Mouse (Mus musculus) brain, embryonic 14.5 days (tissue): Measurements from ENCODE around the gene Csf2rb. TPM values are rescaled to one million over a fixed set of nuclear protein-coding genes. Genes with fewer than 3 reads are reported as not detected.
A peak's percentile ranks its signal among the peaks of the same experiment; 100 is the strongest.
"Not testable (repeated sequence)": the region's sequence is repeated elsewhere in the genome, so short reads cannot be mapped to it uniquely, and the experiment has no call there.

Experiments
- DNase-seq: peaks from one replicate; pipeline ENCODE4 v3.0.0-alpha.2; 2011; ENCODE audit warnings: low read depth
- CTCF ChIP-seq: fragments of 200-500 bp; IDR thresholded peaks from 2 replicates; pipeline ENCODE4 v1.5.1; 2012; ENCODE audit warnings: inconsistent platforms, mild to moderate bottlenecking, moderate library complexity, borderline replicate concordance; ENCODE audit not compliant: insufficient read depth, insufficient read length; ENCODE audit errors: extremely low read depth
- POLR2A ChIP-seq: fragments of 200-500 bp; IDR thresholded peaks from 2 replicates; pipeline ENCODE4 v1.6.1; 2012; ENCODE audit warnings: mild to moderate bottlenecking, inconsistent platforms, borderline replicate concordance; ENCODE audit not compliant: poor library complexity, insufficient read depth, insufficient read length, severe bottlenecking; ENCODE audit errors: extremely low read depth
- polyA plus RNA-seq: library from polyadenylated mRNA; depleted of rRNA; stranded (reverse); fragments of >200 nt; gene quantifications from 2 replicates; pipeline ENCODE4 v1.2.3, GENCODE M21; 2012; rRNA removed

The Csf2rb gene
- polyA plus RNA-seq = 0.85 and 1.8 TPM in 2 replicates

DNA sequence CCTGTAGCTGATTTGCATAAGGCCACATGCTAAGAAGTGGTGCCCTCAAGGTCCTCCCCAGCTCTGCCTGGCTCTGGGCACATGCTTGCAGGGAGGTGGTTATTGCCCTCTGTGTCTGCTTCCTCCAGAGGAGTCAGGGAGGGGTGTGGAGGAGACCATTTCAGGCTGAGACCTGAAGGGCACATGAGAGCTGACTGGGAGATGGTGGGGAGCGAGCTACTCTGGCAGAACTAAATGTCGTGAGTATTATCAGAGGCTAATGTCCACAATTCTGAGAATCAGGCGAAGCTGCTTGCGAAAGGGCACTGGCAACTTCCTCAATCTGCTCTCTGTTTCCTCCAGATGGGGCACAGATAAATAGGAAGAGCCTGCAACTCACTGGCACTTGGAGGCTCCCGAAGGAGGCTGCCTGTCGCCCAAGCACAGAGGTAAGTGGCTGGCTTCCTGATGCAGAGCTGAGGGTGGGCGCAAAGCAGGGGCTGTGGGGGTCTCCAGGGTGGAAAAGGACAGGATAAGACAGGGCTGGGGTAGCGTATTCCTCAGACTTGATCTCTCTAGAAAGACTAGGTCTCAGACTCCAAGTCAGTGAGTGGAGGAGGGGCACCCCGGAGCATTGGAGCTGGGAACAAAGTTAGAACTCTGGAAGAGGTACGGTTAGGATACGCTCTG, at the start of gene Csf2rb:
Gene Csf2rb (plus strand): TSS at position 82 of the 669 bp plus-strand sequence.
- TF ChIP-seq POLR2A (no peak), CTCF (no peak)
- no peak for DNase-seq

DNA sequence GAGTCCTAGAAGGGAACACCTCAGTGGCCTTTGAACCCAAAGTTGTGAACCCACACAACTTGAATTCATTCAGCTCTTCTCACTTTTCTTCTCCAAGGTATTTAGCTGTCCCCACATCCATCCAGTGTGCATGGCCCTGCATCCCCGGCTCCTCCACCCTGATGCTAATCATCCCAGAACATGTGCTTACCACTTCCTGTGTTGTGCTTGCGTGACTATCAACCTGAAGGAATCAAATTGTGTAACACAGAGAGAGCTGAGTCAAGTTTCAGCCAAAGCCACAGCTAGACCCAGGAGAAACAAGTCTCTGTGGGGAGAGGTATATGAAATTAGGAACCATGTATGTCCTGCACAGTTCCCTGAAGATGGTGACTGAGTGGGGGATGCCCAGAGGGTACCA, 47.2 kb upstream of the Csf2rb start:
- no peak for DNase-seq
- TF ChIP-seq CTCF = no peak
- no peak for TF ChIP-seq POLR2A

DNA sequence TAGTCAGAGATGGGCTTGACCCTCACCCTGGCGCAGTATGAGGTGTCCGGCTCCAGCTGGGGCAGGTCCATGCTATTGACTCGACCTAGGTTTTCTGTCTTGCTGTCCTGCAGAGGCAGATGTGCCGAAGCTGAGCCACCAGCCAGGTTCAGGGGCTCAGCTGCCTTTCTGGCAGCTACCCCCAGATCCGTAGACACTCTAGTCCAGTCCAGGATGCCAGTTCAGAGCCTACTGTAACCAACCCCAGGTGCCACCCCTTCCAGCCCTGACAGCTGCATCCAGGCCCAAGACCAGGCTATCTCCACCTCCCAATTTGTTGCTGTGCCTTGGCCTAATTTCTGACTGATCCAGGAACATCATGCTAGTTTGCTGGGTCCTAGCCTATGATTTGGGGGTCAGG, 37.6 kb upstream of the Csf2rb start:
- no peak for DNase-seq
- TF ChIP-seq POLR2A (no peak), CTCF (no peak)

DNA sequence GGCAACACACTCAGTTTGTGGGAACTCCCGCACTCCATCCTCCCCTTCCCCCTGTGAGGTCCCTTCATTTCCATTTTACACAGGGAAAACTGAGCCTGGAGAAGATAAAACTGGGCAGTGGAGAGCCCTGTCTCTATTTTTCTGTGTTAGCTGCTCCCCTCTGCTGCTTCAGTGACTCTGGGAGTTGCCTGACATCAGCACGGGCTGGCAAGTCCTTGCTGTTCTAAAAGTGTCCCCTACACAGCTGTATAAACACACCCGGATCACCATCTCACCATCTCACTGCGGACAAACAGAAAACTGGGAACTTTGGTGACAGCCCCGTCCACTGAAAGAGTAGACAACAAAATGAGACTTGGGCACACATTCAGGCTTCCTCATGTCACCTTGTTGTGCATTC, 35.8 kb upstream of the Csf2rb start:
- not testable (repeated sequence) for DNase-seq

DNA sequence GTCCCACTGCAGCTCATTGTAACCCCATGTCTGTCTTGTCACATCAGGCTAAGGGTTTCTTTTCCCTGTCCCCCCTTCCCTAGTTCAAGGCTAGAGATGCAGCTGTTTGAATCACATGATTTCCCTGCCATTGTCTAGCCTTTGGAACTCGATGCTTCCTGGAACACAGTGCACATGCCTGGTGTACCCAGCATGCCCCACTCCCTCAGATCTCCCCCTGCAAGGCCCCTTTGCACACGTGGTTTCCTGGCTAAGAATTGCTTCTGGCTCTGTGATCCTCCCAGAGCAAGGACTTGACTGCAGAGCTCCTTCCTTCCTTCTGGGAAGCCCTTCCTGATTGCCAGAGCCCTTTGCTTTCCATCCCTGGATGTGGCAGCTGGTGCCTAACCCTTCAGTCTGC, 32.3 kb upstream of the Csf2rb start:
- peak; percentile 22 for DNase-seq

DNA sequence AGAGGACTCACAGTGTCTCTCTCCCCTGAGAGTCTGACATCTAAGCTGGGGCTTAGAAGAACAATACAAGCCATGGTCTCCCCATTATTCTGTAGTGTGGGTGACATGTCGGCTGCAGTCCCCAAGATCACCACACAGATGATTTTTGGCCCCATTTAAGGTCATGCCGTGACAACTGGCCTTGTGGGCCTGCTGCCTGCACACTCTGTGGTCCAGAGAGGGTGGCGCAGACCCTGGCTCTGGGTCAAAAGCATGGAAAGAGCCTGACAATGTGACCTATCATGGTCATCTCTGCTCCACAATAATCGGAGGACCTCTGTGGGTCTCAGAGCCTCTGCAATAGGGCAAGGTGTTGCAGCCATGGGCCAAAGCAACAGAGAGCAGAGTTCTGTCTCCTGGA, 31.8 kb upstream of the Csf2rb start:
- TF ChIP-seq POLR2A (no peak), CTCF (no peak)
- no peak for DNase-seq

DNA sequence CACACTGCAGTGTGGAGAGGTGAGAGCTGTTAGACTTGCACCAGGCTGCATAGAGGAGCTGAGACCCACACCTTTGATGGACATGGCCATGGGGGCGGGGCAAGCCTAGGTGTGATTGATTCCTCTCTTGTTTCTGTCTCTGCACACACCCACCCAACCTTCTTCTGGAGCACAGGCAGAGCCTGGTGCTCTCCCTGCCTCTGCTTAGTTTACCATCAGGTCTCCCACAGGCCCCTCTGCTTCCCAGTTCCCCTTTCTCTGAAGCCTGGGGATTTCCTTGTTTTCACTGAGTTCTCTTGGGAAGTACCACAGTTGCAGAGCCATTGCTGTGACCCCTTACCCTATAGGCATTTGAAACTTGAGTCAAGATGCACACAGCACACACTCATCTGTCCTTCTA, 27.0 kb upstream of the Csf2rb start:
- TF ChIP-seq POLR2A = no peak
- TF ChIP-seq CTCF = no peak
- no peak for DNase-seq

DNA sequence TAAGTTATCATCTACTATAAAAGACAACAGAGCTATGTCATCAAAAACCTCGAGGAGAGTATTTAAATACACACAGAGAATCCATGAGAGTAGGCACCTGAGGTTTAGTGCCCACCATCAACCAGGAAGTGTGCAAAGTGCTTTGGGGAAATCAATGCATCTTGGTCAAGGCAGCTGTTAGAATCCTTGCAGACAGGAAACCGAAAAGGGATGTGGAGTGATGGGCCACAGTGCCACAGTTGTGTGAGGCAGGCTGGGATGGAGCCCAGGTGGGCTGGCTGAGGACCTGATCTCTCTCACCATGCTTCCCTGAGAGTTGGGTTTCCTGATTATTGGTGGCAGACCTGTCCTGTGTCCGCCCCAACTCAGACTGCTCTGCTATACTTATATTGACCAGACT, 25.9 kb upstream of the Csf2rb start:
- TF ChIP-seq POLR2A = no peak
- TF ChIP-seq CTCF = no peak
- DNase-seq = no peak

DNA sequence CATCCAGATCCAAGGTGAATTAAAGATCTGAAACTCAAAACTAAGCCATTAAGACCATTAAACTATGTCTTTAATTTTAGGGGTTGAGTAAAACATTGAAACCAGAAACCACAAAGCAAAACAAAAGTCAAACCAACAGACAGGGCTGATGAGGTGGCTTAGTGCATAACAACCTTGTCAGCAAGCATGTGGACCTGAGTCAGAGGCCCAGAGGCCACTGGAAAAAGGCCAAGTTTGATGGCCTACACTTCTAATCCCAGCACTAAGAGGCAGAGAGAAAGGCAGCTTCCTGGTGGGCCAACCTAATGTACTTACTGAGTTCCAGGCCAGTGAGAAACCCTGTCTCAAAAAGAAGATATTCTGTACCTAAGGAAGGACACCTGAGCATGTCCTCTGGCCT, 24.8 kb upstream of the Csf2rb start:
- TF ChIP-seq POLR2A (no peak), CTCF (no peak)
- no peak for DNase-seq

DNA sequence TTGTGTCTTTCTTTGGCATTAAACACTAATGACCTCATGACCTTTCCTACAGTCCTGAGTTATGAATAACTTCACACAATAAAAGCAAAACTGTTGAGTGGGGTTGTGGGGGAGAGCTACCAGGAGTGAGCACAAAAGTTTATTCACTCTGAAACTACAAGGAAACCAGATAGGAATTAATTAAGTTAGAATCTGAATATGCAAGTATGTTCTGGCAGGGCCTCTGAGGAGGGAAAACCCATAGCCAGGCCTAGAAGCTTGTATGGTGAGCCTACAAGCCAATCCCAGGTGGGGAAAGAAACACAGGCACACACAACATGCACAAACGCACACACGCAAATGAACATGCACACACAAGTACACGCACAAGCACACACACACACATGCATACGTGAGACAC, 22.8 kb upstream of the Csf2rb start:
- TF ChIP-seq POLR2A (no peak), CTCF (no peak)
- no peak for DNase-seq

DNA sequence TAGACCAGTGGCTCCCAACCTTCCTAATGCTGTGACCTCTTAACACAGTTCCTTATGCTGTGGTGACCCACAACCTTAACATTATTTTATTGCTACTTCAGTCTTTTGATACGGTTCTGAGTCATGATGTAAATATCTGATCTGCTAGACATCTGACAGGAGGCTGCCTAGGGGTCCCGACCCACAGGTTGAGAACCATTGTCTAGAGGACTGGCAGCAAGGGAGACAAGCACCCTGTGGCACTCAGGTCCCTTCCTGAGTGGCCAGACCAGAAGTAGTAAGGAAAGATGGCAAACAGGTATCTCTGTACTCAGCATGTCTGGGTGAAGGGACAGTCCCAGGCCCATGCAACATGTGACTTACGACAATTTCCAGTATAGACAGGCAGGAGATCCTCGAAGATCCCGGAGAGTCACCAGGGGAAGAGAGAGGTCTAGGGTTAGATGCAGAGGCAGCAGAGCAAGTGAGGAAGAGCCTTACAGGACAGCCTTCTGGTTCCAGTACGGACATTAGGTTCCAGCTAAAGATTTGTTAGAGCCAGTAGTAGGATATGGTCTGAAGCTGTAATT, 21.8 kb upstream of the Csf2rb start:
- no peak for DNase-seq
- no peak for TF ChIP-seq POLR2A
- TF ChIP-seq CTCF = no peak

DNA sequence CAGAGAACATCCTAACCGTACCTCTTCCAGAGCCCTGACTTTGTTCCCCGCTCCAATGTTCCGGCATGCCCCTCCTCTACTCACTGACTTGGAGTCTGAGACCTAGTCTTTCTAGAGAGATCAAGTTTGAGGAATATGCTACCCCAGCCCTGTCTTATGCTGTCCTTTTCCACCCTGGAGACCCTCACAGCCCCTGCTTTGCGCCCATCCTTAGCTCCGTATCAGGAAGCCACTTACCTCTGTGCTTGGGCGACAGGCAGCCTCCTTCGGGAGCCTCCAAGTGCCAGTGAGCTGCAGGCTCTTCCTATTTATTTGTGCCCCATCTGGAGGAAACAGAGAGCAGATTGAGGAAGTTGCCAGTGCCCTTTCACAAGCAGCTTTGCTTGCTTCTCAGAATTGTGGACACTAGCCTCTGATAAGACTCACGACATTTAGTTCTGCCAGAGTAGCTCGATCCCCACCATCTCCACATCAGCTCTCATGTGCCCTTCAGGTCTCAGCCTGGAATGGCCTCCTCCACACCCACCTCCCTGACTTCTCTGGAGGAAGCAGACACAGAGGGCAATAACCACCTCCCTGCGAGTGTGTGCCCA, 20.1 kb upstream of the Csf2rb start, which contains the start of gene Csf2rb2:
Gene Csf2rb2 (minus strand): TSS at position 381 of the 593 bp plus-strand sequence.
- TF ChIP-seq POLR2A = no peak
- TF ChIP-seq CTCF = no peak
- no peak for DNase-seq

DNA sequence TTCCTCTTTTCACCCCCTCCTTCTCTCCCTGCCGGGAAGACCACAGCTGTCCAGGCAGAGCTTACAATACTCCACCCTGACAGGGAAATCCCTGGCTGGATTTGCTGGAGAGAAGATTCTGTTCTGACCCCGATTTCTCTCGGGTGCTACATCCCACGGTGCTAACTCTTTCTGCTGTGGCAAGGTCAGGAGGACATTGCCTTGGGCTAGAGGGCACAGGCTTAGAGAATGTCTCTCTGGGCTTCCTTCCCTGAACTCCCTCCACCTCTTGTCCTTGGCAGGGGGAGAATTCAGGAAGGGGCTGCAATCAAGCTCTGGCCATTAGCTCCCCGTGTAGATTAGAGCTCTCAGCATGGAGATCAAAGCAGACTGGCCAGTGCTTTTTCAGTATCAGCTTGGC, 15.7 kb upstream of the Csf2rb start:
- TF ChIP-seq POLR2A = no peak
- no peak for TF ChIP-seq CTCF
- DNase-seq = no peak

DNA sequence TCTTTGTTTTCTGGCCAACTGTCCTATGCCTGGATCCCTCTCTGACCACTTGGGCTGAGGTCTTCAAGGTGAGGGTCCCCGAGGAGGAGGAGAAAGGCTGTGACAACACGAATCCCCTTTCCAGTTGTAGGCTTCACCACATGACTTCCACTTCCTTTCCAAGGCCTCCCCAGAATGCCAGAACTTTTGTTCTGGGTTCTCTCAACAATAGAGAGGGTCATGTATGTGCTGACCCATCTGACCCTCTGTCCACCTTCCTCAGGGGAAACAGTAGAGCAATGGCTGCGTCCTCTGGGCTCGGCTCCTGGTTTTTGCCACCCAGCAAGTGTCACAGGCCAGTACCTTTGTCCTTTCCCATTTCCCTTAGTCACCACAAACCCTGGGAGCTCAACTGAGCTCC, 14.6 kb upstream of the Csf2rb start:
- no peak for TF ChIP-seq CTCF
- TF ChIP-seq POLR2A = no peak
- no peak for DNase-seq

DNA sequence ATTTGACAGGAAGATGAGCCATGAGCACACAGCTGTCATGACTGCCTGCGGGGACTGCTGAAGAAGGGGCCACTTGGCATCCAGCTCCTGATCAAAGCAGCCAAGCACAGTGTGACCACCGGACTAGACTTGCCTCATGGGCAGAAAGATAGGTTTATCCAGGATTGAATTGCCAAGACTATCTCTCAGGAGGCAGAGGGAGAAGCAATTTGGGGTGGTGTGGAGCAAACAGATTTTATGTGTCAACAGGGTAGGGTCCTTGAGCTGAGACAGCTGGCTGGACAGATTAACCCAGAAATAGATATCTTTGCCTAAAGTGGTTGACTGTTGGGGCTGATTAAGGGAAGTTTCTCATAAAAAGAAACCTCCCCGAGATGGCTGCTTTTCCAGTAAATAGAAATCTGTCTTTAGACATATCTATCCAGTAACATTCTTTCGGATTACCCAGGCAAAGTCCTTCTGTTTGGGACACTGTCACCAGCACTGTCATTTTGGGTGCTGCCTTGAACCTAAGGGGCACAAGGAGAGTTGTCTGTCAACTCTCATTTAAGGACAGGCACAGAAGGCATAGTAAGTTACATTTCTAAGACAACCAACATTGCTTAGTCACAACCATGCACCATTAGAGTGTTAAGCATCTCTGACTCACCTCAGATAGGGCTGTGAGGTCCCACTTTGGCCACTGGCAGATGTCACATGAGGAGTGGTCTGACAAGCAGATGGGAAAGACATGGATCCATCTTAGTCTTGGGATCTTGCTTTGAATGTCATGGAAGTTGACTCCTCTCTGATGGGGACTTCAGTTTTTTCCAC, 12.9 kb upstream of the Csf2rb start:
- DNase-seq = not testable (repeated sequence)

DNA sequence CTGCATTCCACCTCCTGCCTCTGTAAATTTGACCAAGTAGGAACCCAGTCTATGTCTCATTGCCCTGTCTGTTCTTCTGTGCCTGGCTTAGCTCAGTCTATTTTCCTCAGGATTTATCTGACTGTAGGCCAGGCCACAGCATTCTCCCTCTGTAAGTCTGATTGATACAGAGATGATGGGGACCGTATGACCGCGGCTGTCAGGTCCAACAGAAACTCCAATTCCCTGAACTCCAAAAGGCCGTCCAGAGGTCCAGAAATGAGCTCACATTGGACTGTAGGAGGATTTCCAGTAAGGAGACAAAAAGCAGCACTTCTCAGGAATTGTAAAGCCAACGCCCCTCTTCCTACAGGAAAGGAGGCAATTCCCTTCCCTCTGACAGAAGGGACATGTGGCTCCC, 11.9 kb upstream of the Csf2rb start:
- DNase-seq = not testable (repeated sequence)

DNA sequence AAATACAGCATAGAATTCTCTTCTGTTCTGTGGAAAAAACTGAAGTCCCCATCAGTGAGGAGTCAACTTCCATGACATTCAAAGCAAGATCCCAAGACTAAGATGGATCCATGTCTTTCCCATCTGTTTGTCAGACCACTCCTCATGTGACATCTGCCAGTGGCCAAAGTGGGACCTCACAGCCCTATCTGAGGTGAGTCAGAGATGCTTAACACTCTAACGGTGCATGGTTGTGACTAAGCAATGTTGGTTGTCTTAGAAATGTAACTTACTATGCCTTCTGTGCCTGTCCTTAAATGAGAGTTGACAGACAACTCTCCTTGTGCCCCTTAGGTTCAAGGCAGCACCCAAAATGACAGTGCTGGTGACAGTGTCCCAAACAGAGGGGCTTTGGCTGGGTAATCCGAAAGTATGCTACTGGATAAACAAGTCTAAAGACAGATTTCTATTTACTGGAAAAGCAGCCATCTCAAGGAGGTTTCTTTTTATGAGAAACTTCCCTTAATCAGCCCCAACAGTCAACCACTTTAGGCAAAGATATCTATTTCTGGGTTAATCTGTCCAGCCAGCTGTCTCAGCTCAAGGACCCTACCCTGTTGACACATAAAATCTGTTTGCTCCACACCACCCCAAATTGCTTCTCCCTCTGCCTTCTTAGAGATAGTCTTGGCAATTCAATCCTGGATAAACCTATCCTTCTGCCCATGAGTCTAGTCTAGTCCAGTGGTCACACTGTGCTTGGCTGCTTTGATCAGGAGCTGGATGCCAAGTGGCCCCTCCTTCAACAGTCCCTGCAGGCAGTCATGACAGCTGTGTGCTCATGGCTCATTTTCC, 7.0 kb upstream of the Csf2rb start:
- not testable (repeated sequence) for DNase-seq
